Mouse (Mus musculus) heart, postnatal 0 days (tissue): ENCODE results near the gene Bcl2l1. TPM values are rescaled to one million over a fixed set of nuclear protein-coding genes. Genes with fewer than 3 reads are reported as not detected.
A peak's percentile ranks its signal among the peaks of the same experiment; 100 is the strongest.

Experiments
- ATAC-seq: fragments of 200-750 bp; cut with Nextera tagmentation; 2 replicates; pipeline ENCODE4 v1.8.0; 2017; ENCODE audit warnings: low read depth, moderate number of reproducible peaks, moderate library complexity; ENCODE audit not compliant: insufficient read depth
- DNase-seq: peaks from one replicate; pipeline ENCODE4 v3.0.0-alpha.2; 2016; ENCODE audit warnings: low spot score
- H3K27ac ChIP-seq: fragments of 300-500 bp; sonication (generic); 2 replicates; pipeline ENCODE4 v1.5.1; 2014; ENCODE audit warnings: low read depth, mild to moderate bottlenecking
- H3K27me3 ChIP-seq: fragments of 300-500 bp; sonication (generic); 2 replicates; pipeline ENCODE4 v1.6.1; 2014; ENCODE audit warnings: low read length, mixed read lengths; ENCODE audit not compliant: control insufficient read depth, insufficient read depth
- H3K36me3 ChIP-seq: fragments of 300-500 bp; sonication (generic); replicated peaks from 2 replicates; pipeline ENCODE4 v1.6.1; 2014; ENCODE audit warnings: low read length, mixed read lengths; ENCODE audit not compliant: control insufficient read depth, insufficient read depth
- H3K4me1 ChIP-seq: fragments of 300-500 bp; sonication (generic); 2 replicates; pipeline ENCODE4 v1.6.1; 2014; ENCODE audit warnings: antibody characterized with exemption; ENCODE audit not compliant: control insufficient read depth, insufficient read depth
- H3K4me2 ChIP-seq: fragments of 300-500 bp; sonication (generic); 2 replicates; pipeline ENCODE4 v1.6.1; 2014; ENCODE audit warnings: low read depth, mild to moderate bottlenecking, low read length, moderate library complexity
- H3K4me3 ChIP-seq: fragments of 300-500 bp; sonication (generic); 2 replicates; pipeline ENCODE4 v1.5.1; 2014; ENCODE audit warnings: low read depth, low read length
- H3K9ac ChIP-seq: fragments of 300-500 bp; sonication (generic); replicated peaks from 2 replicates; pipeline ENCODE4 v1.6.1; 2014; ENCODE audit warnings: low read depth, low read length, mixed read lengths
- H3K9me3 ChIP-seq: fragments of 300-500 bp; sonication (generic); replicated peaks from 2 replicates; pipeline ENCODE4 v1.6.1; 2016; ENCODE audit warnings: low read length; ENCODE audit not compliant: control insufficient read depth
- CTCF ChIP-seq: IDR thresholded peaks from 2 replicates; pipeline ENCODE4 v1.5.1; 2016; ENCODE audit warnings: antibody characterized with exemption, control low read depth, low read depth
- EP300 ChIP-seq: IDR thresholded peaks from 2 replicates; pipeline ENCODE4 v1.6.1; 2016; ENCODE audit warnings: antibody characterized with exemption, low read depth
- WGBS: fragments of 180-500 bp; shearing (Covaris S2); extraction: QIAGEN DNeasy Blood & Tissue Kit; methylation state at CpG from one replicate; pipeline ENCODE4 v1.1.7; 2014; 5-methylcytosine and 5-hydroxymethylcytosine counted together
- polyA plus RNA-seq: library from polyadenylated mRNA; unstranded; fragments of >200 nt; fragmentation: Nextera tagmentation; extraction: Ambion mirVana; gene quantifications from 2 replicates; pipeline ENCODE4 v1.2.1, GENCODE M21; 2015
- total RNA-seq: library from RNA; depleted of rRNA; stranded (reverse); fragments of >200 nt; gene quantifications from 2 replicates; pipeline ENCODE4 v1.2.3, GENCODE M21; 2014; ENCODE audit warnings: low replicate concordance

Gene Bcl2l1
- total and polyA plus RNA-seq, 2 experiments from 2014 or later = 35.0 to 75.6 TPM

GRCm38 (mm10) chr2:152758351-152758750, 73.2 kb downstream of the Bcl2l1 start:
- Histone ChIP-seq H3K36me3 (no peaks in the 10 kb centered on the region), H3K27ac (peak overlapping the region; percentile 52)
- no peak for DNase-seq

GRCm38 (mm10) chr2:152757478-152757877, 74.0 kb downstream of the Bcl2l1 start:
- Histone ChIP-seq H3K27me3 (no peaks in the 10 kb centered on the region), H3K4me2 (no peak overlapping the region), H3K4me3 (no peak overlapping the region), H3K36me3 (no peaks in the 10 kb centered on the region), H3K27ac (no peak overlapping the region), H3K9me3 (no peaks in the 10 kb centered on the region), H3K9ac (no peak overlapping the region), H3K4me1 (peaks cover 23% of the 10 kb centered on the region)
- DNase-seq = no peak
- ATAC-seq = no peak
- WGBS = 77% methylated on average over 2 of the region's 2 CpGs
- TF ChIP-seq EP300 (no peak), CTCF (no peak)

More at GRCm38 (mm10) chr2:152758351-152758750, 73.2 kb downstream of the Bcl2l1 start:
- WGBS = 28% methylated on average over 4 of the region's 4 CpGs
- no peak overlapping the region for H3K4me3 ChIP-seq
- no peak overlapping the region for H3K4me2 ChIP-seq
- no peak overlapping the region for H3K9ac ChIP-seq
- peak; percentile 45; the same call in 1 of the 2 replicates for ATAC-seq
- no peak for TF ChIP-seq EP300
- TF ChIP-seq CTCF = no peak
- no peaks in the 10 kb centered on the region for H3K27me3 ChIP-seq
- H3K4me1 ChIP-seq = peaks cover 23% of the 10 kb centered on the region
- no peaks in the 10 kb centered on the region for H3K9me3 ChIP-seq

DNA sequence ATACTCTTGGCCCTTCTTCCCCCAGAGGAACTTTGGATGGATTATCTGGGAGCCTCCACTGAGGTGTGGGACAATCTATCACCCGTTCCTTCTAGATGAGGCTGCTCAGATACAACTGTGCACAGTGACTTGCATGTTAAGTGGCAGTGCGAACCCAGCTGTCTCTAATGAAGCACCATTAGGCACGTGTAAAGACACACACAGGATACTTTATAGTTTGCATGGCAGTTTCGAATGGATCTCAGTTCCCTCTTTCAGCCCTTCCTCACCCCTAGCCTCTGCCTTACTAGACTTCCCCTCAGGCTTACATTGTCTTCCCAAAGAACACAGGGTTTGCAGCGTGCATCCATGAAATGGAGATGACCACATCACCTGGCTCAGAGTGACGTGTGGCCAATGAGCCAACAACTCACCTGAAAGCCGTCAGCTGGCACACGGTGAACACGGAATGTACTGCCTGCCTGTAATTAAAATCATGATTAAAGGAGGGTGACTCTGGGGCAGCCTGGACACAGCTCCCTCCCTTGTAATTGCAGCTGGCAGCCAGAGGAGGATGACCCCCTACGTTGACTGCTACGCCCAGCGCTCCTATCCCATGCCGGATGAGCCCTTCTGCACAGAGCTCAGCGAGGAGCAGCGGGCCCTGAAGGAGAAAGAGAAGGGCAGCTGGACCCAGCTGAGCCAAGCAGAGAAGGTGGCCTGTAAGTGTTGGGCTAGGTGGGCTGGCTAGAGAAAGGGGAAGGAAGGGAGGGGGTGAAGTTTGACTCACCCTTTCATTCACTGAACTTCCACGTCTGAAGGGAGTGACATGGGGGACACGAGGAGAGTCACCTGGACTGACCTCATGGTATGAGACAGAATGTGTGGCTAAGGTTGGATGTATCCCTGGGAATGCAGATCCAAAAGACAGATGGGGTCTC, 74.8 kb downstream of the Bcl2l1 start:
- ATAC-seq = no peak
- no peak overlapping the region for H3K4me3 ChIP-seq
- no peak for TF ChIP-seq EP300
- TF ChIP-seq CTCF = no peak
- H3K9me3 ChIP-seq = no peaks in the 10 kb centered on the region
- no peak overlapping the region for H3K4me2 ChIP-seq
- no peak overlapping the region for H3K27ac ChIP-seq
- WGBS = 82% methylated on average over 17 of the region's 17 CpGs
- H3K4me1 ChIP-seq = peaks cover 23% of the 10 kb centered on the region
- H3K27me3 ChIP-seq = no peaks in the 10 kb centered on the region
- H3K9ac ChIP-seq = no peak overlapping the region
- DNase-seq = no peak
- H3K36me3 ChIP-seq = no peaks in the 10 kb centered on the region

DNA sequence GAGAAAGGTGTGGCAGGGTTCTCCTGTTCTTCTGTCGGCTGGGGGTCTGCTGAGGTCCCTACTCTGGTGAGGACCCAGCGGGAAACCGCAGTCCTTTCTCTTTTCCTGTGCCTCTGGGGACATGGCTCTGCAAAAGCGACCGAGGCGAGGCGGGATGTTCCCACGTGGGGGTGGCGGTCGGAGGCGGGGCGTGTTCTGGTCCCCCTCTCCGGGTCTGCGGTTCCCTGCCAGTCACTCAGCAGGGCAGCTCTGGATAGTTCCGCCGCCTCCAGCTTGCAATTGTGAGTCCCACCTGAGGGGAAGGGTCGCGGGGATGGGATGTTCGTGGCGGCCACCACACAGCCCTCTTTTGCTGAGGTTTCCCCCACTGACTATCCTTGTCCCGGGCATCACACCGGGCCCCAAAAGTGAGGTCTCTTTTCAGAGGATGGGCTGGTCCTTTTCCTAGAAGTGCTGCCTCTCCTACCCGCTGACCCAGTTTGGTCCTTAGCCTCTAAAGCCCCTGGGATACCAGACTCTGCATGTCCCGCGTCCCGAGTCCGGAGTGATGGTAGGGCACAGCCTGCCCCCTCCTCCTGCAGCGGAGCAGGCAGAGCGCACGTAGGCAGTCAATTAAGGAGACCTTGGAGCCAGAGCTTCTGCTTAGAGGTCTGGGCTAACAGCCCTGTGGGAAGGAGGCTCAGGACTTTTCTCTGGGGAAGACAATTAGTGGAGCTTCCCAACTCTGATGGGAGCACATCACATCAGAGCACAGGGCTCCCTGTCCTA, 77.4 kb downstream of the Bcl2l1 start, which contains the start of gene Cox4i2:
Gene Cox4i2 (plus strand): TSS at position 230 of the 768 bp plus-strand sequence.
- 7% methylated on average over 30 of the region's 30 CpGs for WGBS
- no peak for TF ChIP-seq EP300
- TF ChIP-seq CTCF = no peak
- Histone ChIP-seq H3K27ac (peak within 1 kb of the TSS; percentile 34), H3K4me1 (peaks cover 23% of the 10 kb centered on the region), H3K4me3 (peak within 1 kb of the TSS; percentile 45), H3K27me3 (no peaks in the 10 kb centered on the region), H3K9ac (peak within 1 kb of the TSS; percentile 45; the same call in 1 of the 2 replicates), H3K36me3 (no peaks in the 10 kb centered on the region), H3K9me3 (no peaks in the 10 kb centered on the region), H3K4me2 (peak within 1 kb of the TSS; percentile 67)
- DNase-seq = no peak
- ATAC-seq = peak; percentile 36; the same call in 1 of the 2 replicates

DNA sequence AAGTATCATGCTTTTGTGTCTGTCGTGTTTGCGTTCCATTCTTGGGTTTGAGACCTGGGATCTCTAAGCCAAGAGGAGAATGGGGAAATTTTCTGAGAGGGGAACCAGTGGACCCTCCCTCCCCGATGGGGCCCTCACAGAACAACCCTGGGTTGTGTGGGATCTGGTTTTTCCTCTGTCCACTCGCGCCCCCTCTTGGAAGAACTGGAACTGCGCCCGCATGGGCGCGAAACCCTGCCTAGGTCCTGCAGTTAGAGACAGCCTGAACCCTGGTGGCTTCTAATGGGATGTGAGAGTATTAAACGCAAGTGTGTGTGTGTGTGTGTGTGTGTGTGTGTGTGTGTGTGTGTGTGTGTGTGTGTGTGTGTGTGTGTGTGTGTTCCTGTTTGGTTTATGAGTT, 89.1 kb downstream of the Bcl2l1 start:
- Histone ChIP-seq H3K36me3 (no peaks in the 10 kb centered on the region), H3K4me3 (no peak overlapping the region), H3K27me3 (no peaks in the 10 kb centered on the region), H3K4me2 (peak overlapping the region; percentile 46), H3K27ac (peak overlapping the region; percentile 79), H3K9me3 (no peaks in the 10 kb centered on the region), H3K4me1 (peaks cover 19% of the 10 kb centered on the region; the same call in 1 of the 2 replicates), H3K9ac (no peak overlapping the region)
- 32% methylated on average over 10 of the region's 10 CpGs for WGBS
- peak; percentile 74 for DNase-seq
- peak; percentile 53; the same call in 1 of the 2 replicates for ATAC-seq
- no peak for TF ChIP-seq EP300
- peak; percentile 66 for TF ChIP-seq CTCF
